ENCODE assay signal across 17 mouse cellular contexts in genomic region chr11:53810749-53811148, GRCm38 (mm10). TPM values are rescaled to one million over a fixed set of nuclear protein-coding genes. Genes with fewer than 3 reads are reported as not detected.
A peak's percentile ranks its signal among the peaks of the same experiment; 100 is the strongest.
DNase-seq lines count a peak whose midpoint lies in the region.
"Had no signal": no experiment of that assay in that cellular context is flagged by ENCODE, and none has a peak within 500 bp of the region (broad histone marks: within the 10 kb centered on the region; RNA-seq: fewer than 3 reads in every experiment).

No protein-coding gene starts in this region.

- peak; percentile 45 for DNase-seq in adrenal gland, postnatal 10 days
- DNase-seq in adrenal gland, adult 18-20 months (ENCODE audit: low spot score in 2 of 2), result no peak
- DNase-seq in kidney, postnatal 25 days, result peak; percentile 50 to 52
- DNase-seq in kidney, adult 9 months, result no peak
- peak; percentile 49 for DNase-seq in urinary bladder, postnatal 14 days (ENCODE audit: low spot score)
- DNase-seq in urinary bladder, postnatal 4 days (ENCODE audit: low spot score in 2 of 2), result no peak
- no peak for DNase-seq in left cerebral cortex, adult 11 months (ENCODE audit: low spot score)
- DNase-seq: adrenal gland, adult 2 months; cerebellum, adult 11 months; cerebellum, adult 9-10 months; cerebellum, postnatal 36 days; heart, postnatal 14 days; kidney, adult 18-20 months; right cerebral cortex, adult 18-20 months; thymus, postnatal 4 days had no signal

RNA-seq across cellular contexts. Expression of gene Gm17334, which starts 37.8 kb away (rescaled TPM):
- 1 to 10 TPM in 1 of 2 experiments, not detected in 1; 1.2 TPM for total RNA-seq in adrenal gland, postnatal 10 days (2021)
- total RNA-seq in adrenal gland, adult 18-20 months (2021), result under 1 TPM in 1 of 2 experiments, not detected in 1; 0.80 TPM
- total RNA-seq: G1E; heart, postnatal 14 days; megakaryocyte, adult 5-6 weeks had no signal

RNA-seq across cellular contexts. Expression of gene Irf1, which starts 40.9 kb away (rescaled TPM):
- total RNA-seq in adrenal gland, postnatal 10 days (2021), result 10 to 100 TPM; 20.0 to 36.7 TPM
- total RNA-seq in adrenal gland, adult 18-20 months (2021), result 10 to 100 TPM; 21.2 to 44.2 TPM

RNA-seq across cellular contexts. Expression of gene Gm12216, which starts 48.3 kb away (rescaled TPM):
- total RNA-seq in adrenal gland, postnatal 10 days (2021), result 1 to 10 TPM; 5.7 to 7.9 TPM
- 1 to 10 TPM; 5.2 to 6.1 TPM for total RNA-seq in adrenal gland, adult 18-20 months (2021)

Comparison
In these comparisons a context has a peak if more than half of its experiments do, and no peak if none do; other contexts are left out.
1. DNase-seq: peak in adrenal gland, postnatal 10 days (single experiment), kidney, postnatal 25 days (2 of 2) and urinary bladder, postnatal 14 days (single experiment); none in adrenal gland, adult 18-20 months (0 of 2), kidney, adult 9 months (single experiment), urinary bladder, postnatal 4 days (0 of 2) and left cerebral cortex, adult 11 months (single experiment).